Mouse (Mus musculus) brain, embryonic 14.5 days (tissue): Measurements from ENCODE around the gene Wasf2.
A peak's percentile ranks its signal among the peaks of the same experiment; 100 is the strongest.

Experiments
- CTCF ChIP-seq: fragments of 200-500 bp; IDR thresholded peaks from 2 replicates; pipeline ENCODE4 v1.5.1; 2012; ENCODE audit warnings: inconsistent platforms, mild to moderate bottlenecking, moderate library complexity, borderline replicate concordance; ENCODE audit not compliant: insufficient read depth, insufficient read length; ENCODE audit errors: extremely low read depth
- POLR2A ChIP-seq: fragments of 200-500 bp; IDR thresholded peaks from 2 replicates; pipeline ENCODE4 v1.6.1; 2012; ENCODE audit warnings: mild to moderate bottlenecking, inconsistent platforms, borderline replicate concordance; ENCODE audit not compliant: poor library complexity, insufficient read depth, insufficient read length, severe bottlenecking; ENCODE audit errors: extremely low read depth

GRCm38 (mm10) chr4:133217641-133218040 lies 87.3 kb downstream of the Wasf2 start:
- TF ChIP-seq POLR2A (no peak), CTCF (peak; percentile 95)
